Mouse (Mus musculus) gastrocnemius, postnatal 25 days (tissue): ENCODE data around the gene Gpr1. TPM values are rescaled to one million over a fixed set of nuclear protein-coding genes. Genes with fewer than 3 reads are reported as not detected.
"Not testable (repeated sequence)": the region's sequence is repeated elsewhere in the genome, so short reads cannot be mapped to it uniquely, and the experiment has no call there.

ENCODE experiments used
- DNase-seq: peaks from one replicate; pipeline ENCODE4 v3.0.0; 2022
- microRNA-seq, 2 experiments: library from miRNA; unstranded; fragments of <30 nt; microRNA quantifications; one replicate each; pipeline ENCODE4 v1.2.0; 2021; ENCODE audit warnings: borderline replicate concordance in 2 of 2
- total RNA-seq, 2 experiments: library from RNA; stranded (reverse); gene quantifications; 1 replicate in 1 of 2; 2 replicates in 1 of 2; pipeline ENCODE4 v1.2.3; 2021

Gene Gpr1
- total RNA-seq, 2 experiments from 2014 or later, result 0.18 to 0.99 TPM

DNA sequence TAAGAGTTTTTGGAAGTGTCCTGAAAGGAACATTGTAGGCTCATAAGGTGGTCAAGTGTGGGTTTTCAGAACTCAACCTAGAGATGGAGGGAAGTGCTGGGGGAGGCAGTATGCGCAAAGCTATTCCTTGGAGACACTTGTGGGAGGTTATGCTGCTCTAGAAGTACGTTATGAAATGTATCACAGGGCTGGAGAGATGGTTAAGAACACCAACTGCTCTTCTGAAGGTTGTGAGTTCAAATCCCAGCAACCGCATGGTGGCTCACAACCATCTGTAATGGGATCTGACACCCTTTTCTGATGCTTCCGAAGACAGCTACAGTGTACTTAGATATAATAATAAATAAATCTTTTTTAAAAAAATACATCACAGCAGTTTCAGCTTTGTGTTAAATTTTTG is 34.2 kb downstream of the Gpr1 start:
- DNase-seq, result no peak

DNA sequence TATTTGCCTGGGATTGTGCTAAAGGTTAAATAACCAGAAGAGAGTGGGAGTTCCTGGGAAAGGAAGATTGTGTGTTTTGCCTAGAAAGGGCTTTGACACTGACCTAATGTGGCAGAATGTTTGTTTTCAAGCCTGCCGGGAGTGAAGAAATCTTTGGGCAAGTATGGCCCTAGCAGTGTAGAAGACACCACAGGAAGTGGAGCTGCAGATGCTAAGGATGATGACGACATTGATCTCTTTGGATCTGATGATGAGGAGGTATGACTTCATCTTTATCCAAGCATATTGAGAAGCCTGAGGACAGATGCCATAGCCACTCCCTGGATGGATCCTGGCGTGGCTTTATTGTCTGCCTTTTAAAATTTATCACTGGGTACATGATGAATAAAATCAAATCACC is 36.0 kb downstream of the Gpr1 start:
- no peak for DNase-seq

DNA sequence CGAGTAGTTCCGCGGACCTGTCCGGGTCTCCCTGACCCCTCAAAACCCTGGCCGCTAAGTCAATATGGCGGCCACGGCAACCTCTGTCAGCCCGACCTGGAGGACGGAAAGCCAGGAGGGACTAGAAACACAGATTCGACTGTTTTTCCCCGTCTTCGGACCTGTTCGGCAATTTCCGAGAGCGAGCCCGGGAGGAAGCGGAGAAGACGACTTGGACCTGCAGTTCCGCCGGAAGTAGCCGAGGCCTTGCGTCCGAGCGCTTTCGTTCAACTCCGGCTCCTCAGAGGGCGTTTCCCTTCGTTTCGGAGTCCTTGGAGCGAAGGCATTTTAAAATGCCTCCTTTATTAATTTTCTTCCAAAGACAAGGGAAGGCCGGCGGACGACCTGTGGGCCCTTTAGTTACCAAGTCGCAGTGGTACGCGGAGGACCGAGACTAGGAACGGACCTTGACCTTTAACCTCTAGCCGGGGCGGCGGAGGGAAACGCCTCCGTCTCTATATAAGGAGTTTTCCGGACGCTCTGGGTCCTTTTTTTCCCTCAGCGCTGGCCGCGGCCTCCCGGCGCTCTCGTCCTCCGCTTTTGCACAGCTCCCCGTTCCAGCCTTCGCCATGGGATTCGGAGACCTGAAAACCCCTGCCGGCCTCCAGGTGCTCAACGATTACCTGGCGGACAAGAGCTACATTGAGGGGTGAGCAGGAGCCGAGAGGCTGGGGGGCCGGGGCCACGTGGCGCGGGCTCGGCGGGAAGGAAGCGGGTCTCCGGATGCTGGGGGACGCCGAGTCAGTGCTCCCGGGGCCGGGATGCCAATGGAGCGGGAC is 37.5 kb downstream of the Gpr1 start, which contains the start of the genes Eef1b2 and Ndufs1:
Gene Eef1b2, plus strand, starts transcription at position 222 of the 818 bp plus-strand sequence.
Gene Ndufs1, minus strand, starts transcription at position 230 of the 818 bp plus-strand sequence.
- peak; percentile 97 for DNase-seq

DNA sequence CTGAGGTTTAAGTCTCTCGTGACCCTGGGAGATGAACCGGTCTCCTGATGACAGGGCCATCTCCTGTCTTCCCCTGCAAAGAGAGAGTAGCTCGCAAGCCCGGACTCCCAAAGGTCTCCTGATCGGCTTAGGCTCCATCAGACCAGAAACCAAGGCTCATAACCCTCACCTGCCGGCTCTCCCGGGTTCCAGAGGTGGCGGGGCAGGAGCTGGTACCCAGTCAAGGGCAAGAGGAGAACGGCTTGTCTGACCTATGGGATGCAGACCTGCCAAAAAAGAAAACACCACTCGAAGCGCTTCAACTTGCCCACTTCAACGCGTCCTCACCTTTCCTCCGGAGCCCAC is 38.1 kb downstream of the Gpr1 start:
- no peak for DNase-seq

DNA sequence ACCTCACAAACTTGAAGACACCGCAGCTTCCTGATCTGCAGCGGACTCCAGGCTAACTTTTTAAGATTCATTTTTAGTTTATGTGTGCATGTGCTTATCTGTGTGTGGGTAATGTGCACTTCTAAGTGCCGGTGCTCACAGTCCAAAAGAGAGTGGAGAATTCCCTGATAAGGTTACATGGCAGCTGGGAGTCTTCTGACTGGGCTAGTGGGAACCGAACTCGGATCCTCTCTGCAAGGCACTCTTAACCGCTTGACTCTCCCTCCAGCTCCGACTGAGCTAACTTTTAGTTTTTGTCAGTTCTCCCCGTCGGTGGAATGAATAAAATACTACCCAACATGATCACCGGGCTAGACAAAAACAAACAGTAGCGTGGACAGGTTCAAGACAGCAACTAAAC is 38.5 kb downstream of the Gpr1 start:
- no peak for DNase-seq

DNA sequence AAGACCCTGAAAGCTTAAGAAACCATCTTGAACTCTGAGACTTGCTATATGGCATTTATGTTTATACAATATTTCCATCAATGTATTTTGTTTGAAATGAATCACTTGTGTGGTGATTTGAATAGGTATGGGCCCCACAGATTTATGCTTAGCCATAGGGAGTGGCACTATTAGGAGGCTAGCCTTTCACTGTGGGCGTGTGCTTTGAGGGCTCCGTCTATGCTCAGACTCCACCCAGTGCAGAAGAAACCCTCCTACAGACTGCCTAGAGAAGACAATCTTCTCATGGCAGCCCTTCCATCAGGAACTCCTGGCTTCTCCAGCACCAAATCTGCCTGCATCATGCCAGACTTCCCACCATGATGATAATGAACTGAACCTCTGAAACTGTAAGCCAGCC is 45.7 kb downstream of the Gpr1 start:
- DNase-seq, result no peak

DNA sequence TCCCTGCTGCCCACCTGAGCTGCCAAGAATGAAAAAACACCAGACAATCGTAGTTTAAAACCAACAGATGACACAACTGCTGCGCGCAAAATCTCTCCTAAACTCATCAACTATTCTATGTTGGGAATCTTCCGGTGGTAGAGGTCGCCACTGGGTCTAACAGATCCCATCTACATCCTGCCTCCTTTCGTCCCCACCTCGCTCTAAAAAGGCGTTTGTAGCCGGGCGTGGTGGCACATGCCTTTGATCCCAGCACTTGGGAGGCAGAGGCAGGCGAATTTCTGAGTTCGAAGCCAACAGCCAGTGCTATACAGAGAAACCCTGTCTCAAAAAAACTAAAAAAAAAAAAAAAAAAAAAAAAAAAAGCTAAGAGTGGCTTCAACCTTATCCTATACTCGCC is 74.1 kb downstream of the Gpr1 start:
- no peak for DNase-seq

DNA sequence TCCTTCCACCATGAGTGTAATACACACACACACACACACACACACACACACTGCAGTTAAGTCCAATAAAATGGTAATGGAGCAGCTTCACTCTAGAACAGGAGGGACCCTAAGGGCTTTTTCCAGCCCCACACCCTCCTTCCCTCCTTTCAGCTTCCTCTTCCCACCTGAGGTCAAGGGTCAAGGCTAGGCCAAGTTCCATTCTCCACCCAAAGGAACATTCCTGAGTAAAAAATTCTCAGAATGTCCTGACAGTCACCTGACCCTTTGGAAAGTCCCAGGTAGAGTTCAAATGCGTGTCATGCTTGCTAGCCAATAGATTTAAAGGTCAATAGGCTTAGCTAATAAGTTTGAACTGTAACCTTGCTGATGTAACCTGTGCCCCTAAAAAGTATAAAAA is 75.8 kb downstream of the Gpr1 start:
- DNase-seq, result not testable (repeated sequence)

DNA sequence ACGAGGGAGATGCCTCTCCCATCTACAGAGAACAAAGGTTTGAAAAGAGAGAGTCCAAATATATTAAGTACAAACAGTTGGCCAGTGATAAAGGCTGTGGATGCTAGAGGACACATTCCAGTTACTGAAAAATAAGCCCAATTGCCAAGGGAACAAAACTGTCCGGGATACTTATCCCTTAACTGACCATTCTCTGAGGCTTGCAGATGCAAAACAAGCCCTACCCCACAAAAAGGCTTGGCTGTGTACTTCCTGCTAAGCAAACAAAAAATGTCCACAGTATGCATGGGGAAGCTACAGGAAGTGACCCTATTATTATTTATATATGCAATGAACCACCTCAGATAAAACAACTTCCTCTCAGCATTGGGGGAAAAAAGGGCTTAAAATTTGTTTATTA is 76.4 kb downstream of the Gpr1 start:
- DNase-seq, result no peak

DNA sequence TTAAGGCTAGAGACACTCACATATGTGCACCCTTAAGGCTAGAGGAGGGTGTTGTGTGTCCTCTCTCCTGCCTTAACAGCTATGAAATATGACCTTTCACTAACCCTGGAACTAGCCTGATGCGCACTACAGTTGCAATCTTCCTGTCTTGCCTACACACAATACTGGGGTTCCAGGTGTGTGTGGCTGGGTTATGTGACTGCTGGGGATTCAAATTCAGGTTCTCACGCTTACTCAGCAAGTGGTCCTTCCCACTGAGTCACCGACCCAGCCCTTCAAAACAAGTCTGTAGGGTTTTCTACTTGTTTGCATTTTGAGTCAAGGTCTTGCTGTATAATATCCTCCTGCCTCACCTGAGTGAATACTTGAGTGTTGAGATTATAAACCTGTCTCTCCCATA is 79.8 kb downstream of the Gpr1 start:
- no peak for DNase-seq

Small RNAs within 50 kb of the gene (microRNA-seq; reads per million reads assigned to microRNA genes)
- gene Gm24557 (0 reads per million in 2 experiments), gene Gm27512 (0 reads per million in 2 experiments)

Other genes with a start within 250 kb of the Gpr1 start
- gene Ino80d, start 99.9 kb downstream of the Gpr1 start, total RNA-seq, result 10 to 100 TPM; 11.3 to 13.3 TPM
- 100 to 1,000 TPM; 289 to 311 TPM for gene Eef1b2, start 37.7 kb downstream of the Gpr1 start, total RNA-seq
- 100 to 1,000 TPM; 365 to 404 TPM for gene Ndufs1, start 37.7 kb downstream of the Gpr1 start, total RNA-seq
- gene Zdbf2, start 58.7 kb upstream of the Gpr1 start, total RNA-seq, result 1 to 10 TPM; 2.9 to 3.8 TPM
- 1 to 10 TPM; 1.3 to 2.3 TPM for gene Adam23, start 231.3 kb upstream of the Gpr1 start, total RNA-seq